Mouse (Mus musculus) MEL (cell line): Measurements from ENCODE around the gene Lrig3. TPM values are rescaled to one million over a fixed set of nuclear protein-coding genes. Genes with fewer than 3 reads are reported as not detected.

ENCODE experiments used
- DNase-seq: peaks from one replicate; pipeline ENCODE4 v3.0.0; 2011; ENCODE audit warnings: low read depth, low spot score
- H3K27ac ChIP-seq: 2 replicates; pipeline ENCODE4 v1.5.1; 2012; ENCODE audit warnings: low read depth, mild to moderate bottlenecking, control low read depth, low read length, moderate library complexity; ENCODE audit not compliant: control insufficient read depth
- H3K27me3 ChIP-seq, 2 experiments: fragments of 150-350 bp in 1 of 2; sonication (generic) in 1 of 2; 2 replicates each; pipeline ENCODE4 v1.6.1; 2012; ENCODE audit warnings: low read length in 2 of 2, mild to moderate bottlenecking in 2 of 2, improper control_type of control experiment in 1 of 2, moderate library complexity in 1 of 2; ENCODE audit not compliant: insufficient read depth in 2 of 2, control insufficient read depth in 1 of 2
- H3K36me3 ChIP-seq, 2 experiments: 2 replicates each; pipeline ENCODE4 v1.6.1; 2012 to 2014; ENCODE audit warnings: low read length in 2 of 2, improper control_type of control experiment in 1 of 2, inconsistent platforms in 1 of 2, mild to moderate bottlenecking in 1 of 2; ENCODE audit not compliant: insufficient read depth in 2 of 2, control insufficient read depth in 1 of 2
- H3K4me1 ChIP-seq, 2 experiments: fragments of 150-350 bp in 1 of 2; sonication (generic) in 1 of 2; 2 replicates each; pipeline ENCODE4 v1.6.1; 2012; ENCODE audit warnings: low read length in 2 of 2, improper control_type of control experiment in 1 of 2, mild to moderate bottlenecking in 1 of 2; ENCODE audit not compliant: insufficient read depth in 2 of 2, control insufficient read depth in 1 of 2
- H3K4me3 ChIP-seq, 2 experiments: fragments of 150-350 bp in 1 of 2; sonication (generic) in 1 of 2; 2 replicates each; pipeline ENCODE4 v1.5.1; 2012; ENCODE audit warnings: low read depth in 2 of 2, low read length in 2 of 2, mild to moderate bottlenecking in 2 of 2, moderate library complexity in 2 of 2, control low read depth in 1 of 2, improper control_type of control experiment in 1 of 2; ENCODE audit not compliant: control insufficient read depth in 1 of 2, insufficient read depth in 1 of 2
- H3K79me2 ChIP-seq: 2 replicates; pipeline ENCODE4 v1.6.1; 2012; ENCODE audit warnings: mild to moderate bottlenecking, low read length, moderate library complexity; ENCODE audit not compliant: control insufficient read depth, poor library complexity, insufficient read depth
- H3K9ac ChIP-seq: 2 replicates; pipeline ENCODE4 v1.6.1; 2012; ENCODE audit warnings: low read depth, mild to moderate bottlenecking, control low read depth, low read length, moderate library complexity; ENCODE audit not compliant: control insufficient read depth, poor library complexity, severe bottlenecking
- H3K9me3 ChIP-seq: fragments of 150-350 bp; sonication (generic); replicated peaks from 2 replicates; pipeline ENCODE4 v1.6.1; 2012; ENCODE audit warnings: mild to moderate bottlenecking, low read length, improper control_type of control experiment, moderate library complexity; ENCODE audit not compliant: insufficient read depth
- BHLHE40 ChIP-seq: IDR thresholded peaks from 2 replicates; pipeline ENCODE4 v1.6.1; 2012; ENCODE audit warnings: low read depth, mild to moderate bottlenecking, inconsistent platforms, low read length, improper control_type of control experiment, borderline replicate concordance
- CHD1 ChIP-seq: IDR thresholded peaks from 2 replicates; pipeline ENCODE4 v1.6.1; 2012; ENCODE audit warnings: low read depth, mild to moderate bottlenecking, inconsistent platforms, low read length, improper control_type of control experiment
- CTCF ChIP-seq, 3 experiments: IDR thresholded peaks in 2 of 3; conservative IDR thresholded peaks in 1 of 3; 2 replicates each; pipeline ENCODE4 v1.5.1; 2011 to 2012; ENCODE audit warnings: low read length in 3 of 3, low read depth in 2 of 3, mild to moderate bottlenecking in 2 of 3, improper control_type of control experiment in 1 of 3, inconsistent platforms in 1 of 3, mixed read lengths in 1 of 3, moderate library complexity in 1 of 3; ENCODE audit not compliant: control insufficient read depth in 1 of 3, insufficient read depth in 1 of 3, poor library complexity in 1 of 3, severe bottlenecking in 1 of 3
- E2F4 ChIP-seq: IDR thresholded peaks from 2 replicates; pipeline ENCODE4 v1.6.1; 2011; ENCODE audit warnings: low read depth, low read length, improper control_type of control experiment, borderline replicate concordance
- ELF1 ChIP-seq: IDR thresholded peaks from 2 replicates; pipeline ENCODE4 v1.6.1; 2014; ENCODE audit warnings: low read depth, mild to moderate bottlenecking, inconsistent platforms, low read length, improper control_type of control experiment, moderate library complexity
- GABPA ChIP-seq: IDR thresholded peaks from 2 replicates; pipeline ENCODE4 v1.6.1; 2012; ENCODE audit warnings: low read depth, mild to moderate bottlenecking, inconsistent platforms, low read length, improper control_type of control experiment, moderate library complexity
- GATA1 ChIP-seq: IDR thresholded peaks from 2 replicates; pipeline ENCODE4 v1.6.1; 2011; ENCODE audit warnings: low read depth, low read length, improper control_type of control experiment
- HCFC1 ChIP-seq: IDR thresholded peaks from 2 replicates; pipeline ENCODE4 v1.6.1; 2012; ENCODE audit warnings: low read depth, mild to moderate bottlenecking, inconsistent platforms, low read length, improper control_type of control experiment, moderate library complexity
- JUND ChIP-seq: IDR thresholded peaks from 2 replicates; pipeline ENCODE4 v1.6.1; 2011; ENCODE audit warnings: low read depth, mild to moderate bottlenecking, improper control_type of control experiment, low read length
- MAX ChIP-seq: IDR thresholded peaks from 2 replicates; pipeline ENCODE4 v1.6.1; 2011; ENCODE audit warnings: low read length, improper control_type of control experiment
- MEF2A ChIP-seq: IDR thresholded peaks from 2 replicates; pipeline ENCODE4 v1.6.1; 2014; ENCODE audit warnings: low read depth, mild to moderate bottlenecking, inconsistent platforms, low read length, improper control_type of control experiment; ENCODE audit not compliant: poor library complexity, insufficient replicate concordance, severe bottlenecking; ENCODE audit errors: extremely low read depth
- MXI1 ChIP-seq: IDR thresholded peaks from 2 replicates; pipeline ENCODE4 v1.6.1; 2011; ENCODE audit warnings: mild to moderate bottlenecking, low read depth, low read length, improper control_type of control experiment
- NRF1 ChIP-seq: IDR thresholded peaks from 2 replicates; pipeline ENCODE4 v1.6.1; 2014; ENCODE audit warnings: low read depth, mild to moderate bottlenecking, inconsistent platforms, low read length, improper control_type of control experiment, moderate library complexity; ENCODE audit not compliant: poor library complexity, insufficient read depth, severe bottlenecking
- POLR2AphosphoS5 ChIP-seq: IDR thresholded peaks from 2 replicates; pipeline ENCODE4 v1.6.1; 2012; ENCODE audit warnings: low read depth, borderline replicate concordance, mild to moderate bottlenecking, inconsistent platforms, low read length, moderate library complexity, mixed read lengths
- RAD21 ChIP-seq: IDR thresholded peaks from 2 replicates; pipeline ENCODE4 v1.6.1; 2011; ENCODE audit warnings: mild to moderate bottlenecking, low read depth, low read length, improper control_type of control experiment
- SMC3 ChIP-seq: IDR thresholded peaks from 2 replicates; pipeline ENCODE4 v1.6.1; 2011; ENCODE audit warnings: low read depth, low read length, improper control_type of control experiment
- TAL1 ChIP-seq: IDR thresholded peaks from 2 replicates; pipeline ENCODE4 v1.6.1; 2012; ENCODE audit warnings: mild to moderate bottlenecking, inconsistent platforms, low read length, moderate library complexity, mixed read lengths
- TCF12 ChIP-seq: IDR thresholded peaks from 2 replicates; pipeline ENCODE4 v1.6.1; 2014; ENCODE audit warnings: low read depth, mild to moderate bottlenecking, inconsistent platforms, low read length, improper control_type of control experiment, moderate library complexity
- UBTF ChIP-seq: IDR thresholded peaks from 2 replicates; pipeline ENCODE4 v1.6.1; 2012; ENCODE audit warnings: low read depth, mild to moderate bottlenecking, inconsistent platforms, low read length, improper control_type of control experiment, moderate library complexity, borderline replicate concordance; ENCODE audit not compliant: insufficient read depth
- USF1 ChIP-seq: IDR thresholded peaks from 2 replicates; pipeline ENCODE4 v1.6.1; 2014; ENCODE audit warnings: low read depth, mild to moderate bottlenecking, inconsistent platforms, low read length, improper control_type of control experiment, moderate library complexity
- ZC3H11A ChIP-seq: IDR thresholded peaks from 2 replicates; pipeline ENCODE4 v1.6.1; 2012; ENCODE audit warnings: low read depth, mild to moderate bottlenecking, inconsistent platforms, low read length, improper control_type of control experiment
- ZKSCAN1 ChIP-seq: IDR thresholded peaks from 2 replicates; pipeline ENCODE4 v1.6.1; 2012; ENCODE audit warnings: low read depth, mild to moderate bottlenecking, inconsistent platforms, low read length, improper control_type of control experiment, moderate library complexity
- ZMIZ1 ChIP-seq: IDR thresholded peaks from 2 replicates; pipeline ENCODE4 v1.6.1; 2012; ENCODE audit warnings: low read depth, mild to moderate bottlenecking, inconsistent platforms, low read length, improper control_type of control experiment, moderate library complexity
- polyA plus RNA-seq, 2 experiments: library from polyadenylated mRNA; stranded (reverse) in 1 of 2; unstranded in 1 of 2; fragments of >175 nt in 1 of 2; fragments of >200 nt in 1 of 2; gene quantifications; 2 replicates each; pipeline versions ENCODE4 v1.2.1 to v1.2.4; 2012; ENCODE audit warnings: low replicate concordance in 2 of 2, low read depth in 1 of 2; ENCODE audit not compliant: insufficient read length in 2 of 2, insufficient read depth in 1 of 2, missing spikeins in 1 of 2
- total RNA-seq: library from RNA; depleted of rRNA; stranded (reverse); fragments of 300-350 nt; gene quantifications from 2 replicates; pipeline ENCODE4 v1.2.3, GENCODE M21; 2012

Lrig3 gene
- total and polyA plus RNA-seq, 3 experiments, result not detected

- H3K27me3 ChIP-seq, result no peaks in the 10 kb centered on the region
- no peak for TF ChIP-seq TCF12
- no peak for TF ChIP-seq USF1
- TF ChIP-seq, all 39 proteins: peak for 0
- H3K79me2 ChIP-seq, result no peaks in the 10 kb centered on the region
- no peaks in the 10 kb centered on the region for H3K36me3 ChIP-seq
- no peaks in the 10 kb centered on the region for H3K4me1 ChIP-seq
- no peaks in the 10 kb centered on the region for H3K9me3 ChIP-seq
- no peak overlapping the region for H3K27ac ChIP-seq
- H3K9ac ChIP-seq, result no peak overlapping the region
- H3K4me3 ChIP-seq, result no peak overlapping the region
- no peak for DNase-seq
Measured at GRCm38 (mm10) chr10:125991819-125992218, 25.9 kb downstream of the Lrig3 start.

GRCm38 (mm10) chr10:125994855-125995254, 28.9 kb downstream of the Lrig3 start:
- Histone ChIP-seq H3K9me3 (no peaks in the 10 kb centered on the region), H3K27ac (no peak overlapping the region), H3K4me1 (no peaks in the 10 kb centered on the region), H3K79me2 (no peaks in the 10 kb centered on the region), H3K9ac (no peak overlapping the region), H3K36me3 (no peaks in the 10 kb centered on the region), H3K27me3 (no peaks in the 10 kb centered on the region), H3K4me3 (no peak overlapping the region)
- TF ChIP-seq CTCF (IDR thresholded peaks at IDR 0.05 in 2 of 3, conservative IDR thresholded peaks at IDR 0.05 in 1 of 3; ENCODE audit: control insufficient read depth in 1 of 3, insufficient read depth in 1 of 3, low read depth in 2 of 3, low read length in 3 of 3, poor library complexity in 1 of 3, severe bottlenecking in 1 of 3) (peak in 1 of 3 experiments; percentile 18; a peak in 1 of 6 replicates), SMC3 (peak; percentile 26), BHLHE40 (no peak)
- DNase-seq, result peak; percentile 20

DNA sequence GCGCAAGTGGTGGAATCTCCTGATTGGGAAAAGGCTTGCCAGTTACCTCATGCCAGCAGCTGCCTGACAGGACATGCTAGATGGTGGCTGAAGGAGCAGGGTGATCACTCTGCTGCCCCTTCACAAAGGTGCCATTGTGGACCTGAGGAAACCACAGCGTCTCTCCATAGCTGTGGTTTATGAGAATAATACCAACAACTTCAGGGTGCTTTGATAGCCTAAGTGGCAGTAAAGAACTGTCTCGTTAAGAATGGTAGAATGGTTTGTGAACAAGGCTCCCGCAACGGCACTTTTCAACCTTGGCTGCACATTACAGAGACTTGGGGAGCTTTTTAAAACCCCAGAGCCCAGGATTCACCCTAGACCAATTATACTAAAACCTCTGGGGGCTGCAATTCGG, 29.7 kb downstream of the Lrig3 start:
- no peaks in the 10 kb centered on the region for H3K36me3 ChIP-seq
- no peak overlapping the region for H3K27ac ChIP-seq
- H3K79me2 ChIP-seq, result no peaks in the 10 kb centered on the region
- no peak overlapping the region for H3K4me3 ChIP-seq
- no peaks in the 10 kb centered on the region for H3K27me3 ChIP-seq
- no peak for DNase-seq
- no peaks in the 10 kb centered on the region for H3K9me3 ChIP-seq
- no peak overlapping the region for H3K9ac ChIP-seq
- TF ChIP-seq CHD1, result no peak
- no peak for TF ChIP-seq RAD21
- TF ChIP-seq GATA1, result no peak
- no peak for TF ChIP-seq E2F4
- TF ChIP-seq JUND, result no peak
- no peak for TF ChIP-seq POLR2AphosphoS5
- no peak for TF ChIP-seq MXI1
- TF ChIP-seq ZMIZ1, result no peak
- no peak for TF ChIP-seq NRF1
- no peak for TF ChIP-seq ZC3H11A
- no peak for TF ChIP-seq UBTF
- TF ChIP-seq HCFC1, result no peak
- no peak for TF ChIP-seq GABPA
- no peak for TF ChIP-seq ZKSCAN1
- no peak for TF ChIP-seq ELF1
- no peak for TF ChIP-seq BHLHE40
- TF ChIP-seq TAL1, result no peak
- no peak for TF ChIP-seq MEF2A
- TF ChIP-seq USF1, result no peak
- no peak for TF ChIP-seq MAX
- no peaks in the 10 kb centered on the region for H3K4me1 ChIP-seq
